Mouse (Mus musculus): Measurements from ENCODE around the gene Olfr775.

Gene Olfr775

DNA sequence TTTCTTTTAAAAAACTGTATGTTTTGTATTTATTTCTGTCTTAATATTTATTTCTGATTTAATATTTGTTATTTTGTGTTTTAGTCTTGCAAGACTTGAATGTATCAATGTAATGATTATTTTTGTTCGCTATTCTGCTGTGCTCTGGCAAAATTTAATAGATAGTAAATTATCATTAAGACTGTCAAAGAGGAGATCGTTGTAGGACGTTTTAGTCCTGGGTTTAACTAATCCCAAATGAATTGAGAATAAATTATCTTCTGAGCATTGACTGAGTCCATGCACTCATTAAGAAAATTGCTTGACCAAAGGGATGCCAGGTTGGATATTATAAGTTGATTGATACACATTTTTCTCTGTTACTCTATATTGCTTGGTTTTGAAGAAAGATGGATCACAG, at the start of gene Olfr775:
Olfr775 (plus strand) TSS at position 301 of the 400 bp plus-strand sequence.
- no peak for DNase-seq

- no peak for DNase-seq
Observed at GRCm38 (mm10) chr10:129230737-129231136, 17.5 kb upstream of the Olfr775 start.

DNA sequence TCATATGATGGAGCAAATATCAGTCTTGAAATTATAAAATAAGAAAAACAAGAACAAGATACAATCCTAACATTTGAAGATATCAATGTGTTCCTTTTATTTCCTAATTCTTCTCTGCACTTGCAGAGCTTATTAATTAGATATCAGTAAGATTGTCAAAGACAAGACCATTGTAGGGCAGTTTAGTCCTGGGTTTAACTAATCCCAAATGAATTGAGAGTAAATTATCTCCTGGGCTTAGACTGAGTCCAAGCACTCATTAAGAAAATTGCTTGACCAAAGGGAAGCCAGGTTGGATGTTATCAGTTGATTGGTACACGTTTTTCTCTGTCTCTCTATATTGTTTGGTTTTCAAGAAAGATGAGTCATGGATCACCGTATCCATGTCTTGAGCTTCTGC, 12.3 kb upstream of the Olfr775 start, which contains the start of gene Olfr774:
Olfr774 (plus strand) TSS at position 301 of the 400 bp plus-strand sequence.
- DNase-seq, result no peak

- no peak for DNase-seq
Observed at GRCm38 (mm10) chr10:129258827-129259226, 10.6 kb downstream of the Olfr775 start, which contains the start of gene Olfr776. Olfr776 (plus strand) TSS chr10:129259127.

DNA sequence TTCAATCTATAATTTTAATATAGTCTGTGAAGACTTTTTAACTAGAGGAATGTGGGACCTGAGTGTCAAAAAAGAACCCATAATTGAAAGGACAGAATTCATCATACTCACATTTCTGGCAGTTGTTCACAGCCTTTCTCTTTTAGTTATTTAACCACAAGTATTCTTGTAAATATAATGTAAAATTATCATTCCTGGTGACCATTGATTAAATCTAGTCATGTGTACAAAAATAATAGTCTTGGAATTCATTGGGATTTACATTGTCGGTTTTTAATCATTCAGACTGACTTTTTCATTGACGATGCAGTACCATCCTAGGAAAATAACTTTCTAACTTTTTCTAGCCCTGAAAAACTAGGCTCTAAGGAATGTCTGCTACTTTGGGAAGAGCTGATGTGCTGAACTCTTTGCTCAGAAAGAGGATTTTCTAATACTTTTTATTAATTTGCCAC, 22.9 kb downstream of the Olfr775 start, which contains the start of gene Olfr777:
Olfr777 (minus strand) TSS at position 405 of the 455 bp plus-strand sequence.
- no peak for DNase-seq
